Mouse (Mus musculus) forebrain, postnatal 0 days (tissue): ENCODE measurements around the gene Pigf. TPM values are rescaled to one million over a fixed set of nuclear protein-coding genes. Genes with fewer than 3 reads are reported as not detected.
A peak's percentile ranks its signal among the peaks of the same experiment; 100 is the strongest.

Source experiments
- ATAC-seq: fragments of 200-750 bp; cut with Nextera tagmentation; 2 replicates; pipeline ENCODE4 v1.8.0; 2017; ENCODE audit warnings: mild to moderate bottlenecking, moderate library complexity
- DNase-seq: peaks from one replicate; pipeline ENCODE4 v3.0.0-alpha.2; 2015
- H3K27ac ChIP-seq: fragments of 300-500 bp; sonication (generic); 2 replicates; pipeline ENCODE4 v1.5.1; 2014; ENCODE audit warnings: low read depth, mild to moderate bottlenecking, antibody characterized with exemption, low read length, moderate library complexity, mixed read lengths
- H3K27me3 ChIP-seq: fragments of 300-500 bp; sonication (generic); 2 replicates; pipeline ENCODE4 v1.6.1; 2014; ENCODE audit warnings: mild to moderate bottlenecking, low read length, mixed read lengths; ENCODE audit not compliant: insufficient read depth
- H3K36me3 ChIP-seq: fragments of 300-500 bp; sonication (generic); 2 replicates; pipeline ENCODE4 v1.6.1; 2014; ENCODE audit warnings: mild to moderate bottlenecking, moderate library complexity; ENCODE audit not compliant: insufficient read depth
- H3K4me1 ChIP-seq: fragments of 300-500 bp; sonication (generic); 2 replicates; pipeline ENCODE4 v1.6.1; 2014; ENCODE audit warnings: antibody characterized with exemption; ENCODE audit not compliant: insufficient read depth
- H3K4me2 ChIP-seq: fragments of 300-500 bp; sonication (generic); 2 replicates; pipeline ENCODE4 v1.6.1; 2014; ENCODE audit warnings: low read depth, mild to moderate bottlenecking, moderate library complexity
- H3K4me3 ChIP-seq: fragments of 300-500 bp; sonication (generic); 2 replicates; pipeline ENCODE4 v1.5.1; 2014; ENCODE audit warnings: low read depth, low read length, mixed read lengths
- H3K9ac ChIP-seq: fragments of 300-500 bp; sonication (generic); 2 replicates; pipeline ENCODE4 v1.6.1; 2014; ENCODE audit warnings: mild to moderate bottlenecking
- H3K9me3 ChIP-seq: fragments of 300-500 bp; sonication (generic); 2 replicates; pipeline ENCODE4 v1.6.1; 2016; ENCODE audit warnings: low read length
- CTCF ChIP-seq: sonication (generic); IDR thresholded peaks from 2 replicates; pipeline ENCODE4 v1.5.1; 2016; ENCODE audit warnings: antibody characterized with exemption, control low read depth, low read depth
- WGBS: fragments of 180-500 bp; shearing (Covaris S2); extraction: QIAGEN DNeasy Blood & Tissue Kit; methylation state at CpG from one replicate; pipeline ENCODE4 v1.1.7; 2014; 5-methylcytosine and 5-hydroxymethylcytosine counted together
- polyA plus RNA-seq: library from polyadenylated mRNA; unstranded; fragments of >200 nt; fragmentation: Nextera tagmentation; extraction: Ambion mirVana; gene quantifications from 2 replicates; pipeline ENCODE4 v1.2.1, GENCODE M21; 2015
- total RNA-seq: library from RNA; depleted of rRNA; stranded (reverse); fragments of >200 nt; gene quantifications from 2 replicates; pipeline ENCODE4 v1.2.3, GENCODE M21; 2014

The Pigf gene
- total and polyA plus RNA-seq, 2 experiments from 2014 or later: 19.1 to 28.7 TPM

DNA sequence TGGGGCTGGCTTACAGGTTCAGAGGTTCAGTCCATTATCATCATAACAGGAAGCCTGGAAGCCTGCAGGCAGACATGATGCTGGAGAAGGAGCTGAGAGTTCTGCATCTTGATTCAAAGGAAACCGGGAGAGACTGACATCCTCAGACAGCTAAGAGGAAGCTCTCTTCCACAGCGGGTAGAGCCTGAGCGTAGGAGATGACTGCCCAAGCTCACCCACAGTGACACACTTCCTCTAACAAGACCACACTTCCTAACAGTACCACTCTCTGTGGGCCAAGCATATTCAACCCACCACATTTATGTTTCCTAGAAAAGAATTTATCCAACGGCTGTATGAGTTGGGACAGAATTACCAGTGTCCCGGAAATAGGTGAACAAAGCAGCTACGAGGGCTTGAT is 46.7 kb downstream of the Pigf start:
- no peaks in the 10 kb centered on the region for H3K27me3 ChIP-seq
- WGBS: 85% methylated on average over 6 of the region's 6 CpGs
- no peak overlapping the region for H3K27ac ChIP-seq
- no peak for DNase-seq
- TF ChIP-seq CTCF: no peak
- no peaks in the 10 kb centered on the region for H3K9me3 ChIP-seq
- no peak overlapping the region for H3K9ac ChIP-seq
- no peak overlapping the region for H3K4me2 ChIP-seq
- no peak for ATAC-seq
- no peaks in the 10 kb centered on the region for H3K4me1 ChIP-seq
- no peaks in the 10 kb centered on the region for H3K36me3 ChIP-seq
- H3K4me3 ChIP-seq: no peak overlapping the region

DNA sequence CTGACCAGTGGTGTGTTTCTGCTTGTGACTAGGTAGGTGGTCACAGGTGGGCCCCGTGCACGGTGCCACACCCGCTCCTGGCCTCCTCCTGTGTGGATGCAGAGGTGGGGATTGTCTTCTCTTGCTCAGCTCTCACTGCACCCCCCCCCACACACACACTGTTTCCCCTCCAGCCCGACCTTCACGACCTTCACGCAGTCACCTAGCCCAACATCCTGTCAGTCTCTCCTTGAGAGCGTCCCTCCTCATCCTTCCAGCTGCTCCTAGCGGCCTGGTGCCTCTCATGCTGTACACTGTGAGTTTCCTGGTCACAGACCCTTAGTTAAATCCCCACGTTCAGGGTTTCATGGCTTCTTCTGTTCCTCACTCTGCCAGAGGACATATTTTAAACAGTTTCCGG is 48.8 kb downstream of the Pigf start:
- Histone ChIP-seq H3K4me3 (no peak overlapping the region), H3K27me3 (no peaks in the 10 kb centered on the region), H3K4me2 (no peak overlapping the region), H3K27ac (no peak overlapping the region), H3K9me3 (no peaks in the 10 kb centered on the region), H3K9ac (no peak overlapping the region), H3K36me3 (no peaks in the 10 kb centered on the region), H3K4me1 (no peaks in the 10 kb centered on the region)
- DNase-seq (no peak), ATAC-seq (no peak)
- no peak for TF ChIP-seq CTCF
- 87% methylated on average over 10 of the region's 10 CpGs for WGBS

DNA sequence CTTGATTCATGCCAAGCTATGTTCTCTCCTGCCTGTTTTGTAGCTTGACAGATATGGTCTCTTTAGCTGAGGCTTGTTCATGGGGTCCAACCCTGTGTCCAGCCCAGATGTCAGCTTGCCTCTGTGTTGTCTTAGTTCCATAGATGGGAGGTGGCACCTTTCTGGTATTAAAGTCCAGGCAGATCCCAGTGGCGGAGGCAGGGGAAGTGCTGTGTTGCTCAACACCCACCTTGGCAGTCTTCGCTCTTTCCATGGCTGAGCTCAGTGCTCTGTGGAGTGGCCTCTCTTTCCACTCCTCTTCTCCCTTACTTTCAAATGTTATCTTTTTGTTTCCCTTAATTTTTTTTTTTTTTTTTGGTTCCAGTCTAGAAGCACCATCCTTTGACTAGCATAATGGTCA is 52.1 kb downstream of the Pigf start:
- TF ChIP-seq CTCF: no peak
- WGBS: 95% methylated on average over 2 of the region's 2 CpGs
- H3K36me3 ChIP-seq: no peaks in the 10 kb centered on the region
- no peak for ATAC-seq
- H3K9ac ChIP-seq: no peak overlapping the region
- H3K9me3 ChIP-seq: no peaks in the 10 kb centered on the region
- no peak overlapping the region for H3K27ac ChIP-seq
- no peaks in the 10 kb centered on the region for H3K4me1 ChIP-seq
- no peak overlapping the region for H3K4me3 ChIP-seq
- DNase-seq: no peak
- no peak overlapping the region for H3K4me2 ChIP-seq
- H3K27me3 ChIP-seq: no peaks in the 10 kb centered on the region

DNA sequence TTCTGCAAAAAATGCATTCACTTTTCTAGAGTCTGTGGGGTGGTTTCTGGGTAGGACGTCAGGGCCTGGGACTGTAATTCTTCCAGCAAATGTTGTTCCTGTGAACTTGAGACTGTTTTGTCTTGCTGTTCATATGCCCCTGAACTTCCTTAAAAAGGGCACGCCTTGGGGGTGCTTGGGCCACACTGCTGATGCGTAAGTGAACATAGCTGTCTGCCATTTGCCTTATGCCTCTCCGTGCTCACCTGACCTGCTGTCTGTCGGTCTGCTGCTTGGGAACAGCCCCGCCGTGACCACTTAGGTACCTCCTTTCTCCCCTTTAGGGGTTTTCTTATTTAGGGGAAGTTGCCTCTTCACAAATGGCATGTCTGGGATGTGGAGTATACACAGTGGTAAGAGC is 53.3 kb downstream of the Pigf start:
- Histone ChIP-seq H3K4me3 (no peak overlapping the region), H3K36me3 (no peaks in the 10 kb centered on the region), H3K9me3 (no peaks in the 10 kb centered on the region), H3K27me3 (no peaks in the 10 kb centered on the region), H3K4me2 (no peak overlapping the region), H3K4me1 (no peaks in the 10 kb centered on the region), H3K9ac (no peak overlapping the region), H3K27ac (no peak overlapping the region)
- 86% methylated on average over 7 of the region's 7 CpGs for WGBS
- ATAC-seq: no peak
- DNase-seq: no peak
- no peak for TF ChIP-seq CTCF

DNA sequence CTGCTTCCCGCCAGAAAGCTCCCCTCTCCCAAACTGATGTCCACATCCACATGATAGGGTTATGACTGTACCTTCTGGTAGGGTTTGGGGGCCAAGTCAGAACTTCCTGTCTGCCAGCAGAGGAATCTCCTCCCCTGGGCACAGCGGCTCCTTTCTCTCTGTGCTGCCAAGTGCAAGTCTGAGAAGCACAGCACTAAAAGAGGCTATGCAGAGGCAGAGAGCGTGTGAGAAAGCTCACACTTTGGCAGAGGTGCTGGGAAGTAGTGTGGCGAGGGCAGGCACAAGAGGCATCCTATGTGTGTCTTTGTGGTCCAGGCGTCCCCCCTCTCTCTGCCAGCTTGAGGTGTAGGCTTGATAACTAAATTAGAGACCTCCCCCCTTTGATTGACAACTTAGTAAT is 54.2 kb downstream of the Pigf start:
- TF ChIP-seq CTCF: no peak
- Histone ChIP-seq H3K4me2 (no peak overlapping the region), H3K9ac (no peak overlapping the region), H3K36me3 (no peaks in the 10 kb centered on the region), H3K4me3 (no peak overlapping the region), H3K27ac (no peak overlapping the region), H3K27me3 (no peaks in the 10 kb centered on the region), H3K4me1 (no peaks in the 10 kb centered on the region), H3K9me3 (no peaks in the 10 kb centered on the region)
- DNase-seq (no peak), ATAC-seq (peak; percentile 43; the same call in 1 of the 2 replicates)
- WGBS: 47% methylated on average over 5 of the region's 5 CpGs

DNA sequence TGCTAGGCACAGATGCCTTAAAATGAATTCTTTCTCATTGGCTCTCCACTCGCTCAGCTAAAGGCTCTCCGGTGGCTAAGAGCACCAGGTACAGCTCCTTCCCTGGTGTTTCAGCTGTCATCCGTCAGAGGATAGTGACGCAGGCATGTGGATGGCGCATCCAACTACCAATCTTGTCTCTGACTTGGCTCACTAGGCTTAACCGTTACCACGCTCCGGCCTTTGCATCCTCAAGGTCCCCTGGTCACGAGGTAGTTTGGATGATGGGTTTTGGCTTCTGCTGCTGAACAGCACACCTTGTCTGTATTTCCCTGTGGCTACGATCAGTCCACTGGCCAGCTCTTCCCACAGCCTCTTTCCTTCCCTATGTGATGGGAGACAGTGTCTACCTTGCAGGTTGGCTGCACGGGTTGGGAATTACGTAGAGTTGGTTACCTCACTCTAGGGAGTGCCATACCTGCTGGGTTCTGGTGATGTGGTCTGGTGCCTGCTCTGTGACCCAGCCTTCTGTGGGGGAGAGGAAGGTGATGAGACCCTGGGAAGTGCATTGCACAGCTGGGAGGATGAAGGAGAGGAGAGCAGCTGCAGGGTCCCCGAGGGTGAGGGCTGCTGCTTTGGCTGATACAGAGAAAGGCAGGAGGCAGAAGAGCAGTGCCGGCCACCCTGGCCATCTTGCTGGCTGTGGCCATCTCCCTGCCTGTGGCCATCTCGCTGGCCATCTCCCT is 55.0 kb downstream of the Pigf start:
- Histone ChIP-seq H3K4me2 (no peak overlapping the region), H3K9ac (no peak overlapping the region), H3K27ac (no peak overlapping the region), H3K4me1 (no peaks in the 10 kb centered on the region), H3K36me3 (no peaks in the 10 kb centered on the region), H3K9me3 (no peaks in the 10 kb centered on the region), H3K27me3 (no peaks in the 10 kb centered on the region), H3K4me3 (no peak overlapping the region)
- ATAC-seq: no peak
- 89% methylated on average over 15 of the region's 15 CpGs for whole genome bisulfite sequencing
- no peak for DNase-seq
- TF ChIP-seq CTCF: no peak

DNA sequence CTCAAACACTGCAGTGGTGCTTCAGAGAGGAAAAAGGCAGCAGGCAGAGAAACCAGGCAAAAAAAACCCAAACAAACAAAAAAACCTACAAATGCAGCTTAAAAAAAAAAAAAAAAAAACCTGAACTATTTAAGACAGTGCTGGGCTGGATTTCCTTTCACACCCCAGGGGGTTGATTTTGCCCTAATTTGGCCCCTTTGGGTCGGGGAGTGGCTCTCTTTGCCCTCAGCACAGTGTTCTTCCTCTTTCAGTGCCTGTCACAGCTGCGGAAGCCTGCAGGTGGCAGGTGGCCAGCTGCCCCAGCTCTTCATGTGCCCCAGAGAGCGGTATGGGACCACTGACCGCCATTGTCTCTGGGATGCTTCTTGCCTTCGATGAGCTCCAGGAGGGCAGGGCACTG is 55.6 kb downstream of the Pigf start:
- TF ChIP-seq CTCF: no peak
- Histone ChIP-seq H3K9me3 (no peaks in the 10 kb centered on the region), H3K4me3 (no peak overlapping the region), H3K9ac (no peak overlapping the region), H3K27ac (no peak overlapping the region), H3K27me3 (no peaks in the 10 kb centered on the region), H3K4me1 (no peaks in the 10 kb centered on the region), H3K4me2 (no peak overlapping the region), H3K36me3 (no peaks in the 10 kb centered on the region)
- no peak for DNase-seq
- no peak for ATAC-seq
- 54% methylated on average over 5 of the region's 5 CpGs for WGBS
